Mouse (Mus musculus) ovary, postnatal 14 days (tissue): ENCODE data around the gene Hoxa9.

Source experiments
- DNase-seq: peaks from one replicate; pipeline ENCODE4 v3.0.0; 2022; ENCODE audit warnings: low spot score

The Hoxa9 gene

DNA sequence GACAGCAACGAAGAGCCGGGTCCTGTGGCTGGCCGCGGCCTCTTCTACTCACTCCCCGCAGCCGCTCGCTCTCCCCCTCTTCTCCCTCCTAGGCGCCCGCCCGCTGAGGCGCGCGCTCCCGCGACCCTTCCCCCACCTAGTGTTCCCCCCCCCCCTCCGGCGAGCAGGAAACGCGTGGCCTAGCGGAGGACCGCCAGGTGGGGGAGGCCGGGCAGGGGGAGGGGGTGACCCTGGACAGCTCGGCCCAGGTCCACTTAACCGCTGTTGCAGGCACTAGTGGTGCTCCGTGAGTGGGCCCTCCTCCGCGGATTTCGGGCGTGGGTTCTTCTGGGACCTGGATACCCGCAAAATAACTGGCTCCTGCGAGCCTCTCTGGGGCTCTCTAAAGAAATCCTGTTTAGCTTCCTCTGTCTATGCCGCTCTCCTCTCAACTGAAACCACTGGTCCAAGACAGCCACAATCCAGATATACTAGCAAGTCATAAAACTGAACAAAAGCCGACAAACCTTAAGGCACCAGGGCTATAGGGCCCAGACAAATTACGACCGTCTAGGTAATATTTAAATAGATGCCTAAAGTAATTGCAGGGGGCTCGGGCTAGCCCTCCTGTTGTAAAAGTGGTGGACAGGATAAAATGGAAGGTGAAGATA, at the start of gene Hoxa9:
Hoxa9 (minus strand) TSS at position 574 of the 650 bp plus-strand sequence.
- DNase-seq = no peak

- DNase-seq = no peak
Measured at GRCm38 (mm10) chr6:52276920-52277319, 46.0 kb upstream of the Hoxa9 start.

- DNase-seq = no peak
Measured at GRCm38 (mm10) chr6:52276382-52276781, 45.5 kb upstream of the Hoxa9 start.

- no peak for DNase-seq
Measured at GRCm38 (mm10) chr6:52275563-52276280, 44.8 kb upstream of the Hoxa9 start.

DNA sequence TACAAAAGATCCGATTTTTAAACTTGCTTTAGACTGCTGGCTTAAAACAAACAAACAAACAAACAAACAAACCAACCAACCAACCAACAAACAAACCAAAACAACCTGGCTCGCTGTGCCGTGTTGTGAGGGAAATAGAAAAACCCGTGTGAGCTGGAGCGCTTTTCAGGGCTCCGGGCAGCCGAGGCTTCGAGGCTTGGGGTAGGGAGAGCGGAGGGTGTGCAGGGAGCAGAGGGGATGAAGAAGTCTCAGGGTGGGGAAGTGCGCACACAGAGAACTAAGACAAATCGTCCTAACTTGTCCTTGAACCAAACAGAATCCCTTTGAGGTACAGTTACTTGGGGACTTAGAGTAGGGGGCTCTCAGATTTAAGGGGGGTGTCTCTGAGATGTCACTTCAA, 43.7 kb upstream of the Hoxa9 start:
- no peak for DNase-seq

GRCm38 (mm10) chr6:52273656-52274280, 42.9 kb upstream of the Hoxa9 start:
- no peak for DNase-seq

DNA sequence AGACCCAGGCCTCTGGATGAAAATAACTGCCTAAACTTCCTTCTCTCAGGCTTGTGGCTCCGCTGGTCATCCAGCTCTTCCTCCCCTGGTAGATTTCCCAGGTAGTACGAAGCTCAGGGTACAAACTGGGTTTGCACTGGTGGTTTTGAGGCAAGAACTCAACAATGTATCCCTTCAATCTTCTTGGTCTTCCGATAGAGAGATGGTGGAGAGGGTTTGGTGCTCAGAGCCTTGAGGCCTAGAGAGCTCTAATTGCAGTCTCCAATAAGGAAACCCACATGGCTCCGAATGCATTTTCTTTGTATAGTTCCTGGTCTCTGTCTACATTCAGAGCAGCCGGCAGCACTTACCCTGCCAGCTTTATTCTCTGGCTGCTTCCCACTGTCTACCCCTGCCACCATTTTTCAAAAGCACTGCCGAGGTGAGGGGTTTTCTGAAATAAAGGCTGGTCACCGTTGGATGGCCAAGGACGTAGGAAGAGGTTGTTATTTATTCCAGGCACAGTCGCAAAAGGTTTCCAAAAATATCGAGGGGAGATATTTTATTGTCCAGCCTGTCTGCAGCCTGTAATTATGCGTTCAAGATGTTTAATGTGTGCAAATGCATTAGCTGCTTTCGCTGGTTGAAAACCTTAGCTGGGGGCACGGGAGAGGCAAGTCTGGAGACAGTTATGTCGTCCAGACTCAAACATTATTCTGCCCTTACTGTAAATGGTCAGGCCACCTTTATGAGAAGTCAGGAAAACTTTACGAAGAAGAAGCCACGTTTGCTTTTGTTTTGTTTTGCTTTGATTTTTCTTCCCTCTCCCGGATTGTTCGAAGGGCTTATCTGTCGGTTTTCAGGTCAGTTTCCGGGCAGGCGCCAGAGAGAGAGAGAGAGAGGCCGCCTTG, 42.1 kb upstream of the Hoxa9 start:
- DNase-seq = no peak

DNA sequence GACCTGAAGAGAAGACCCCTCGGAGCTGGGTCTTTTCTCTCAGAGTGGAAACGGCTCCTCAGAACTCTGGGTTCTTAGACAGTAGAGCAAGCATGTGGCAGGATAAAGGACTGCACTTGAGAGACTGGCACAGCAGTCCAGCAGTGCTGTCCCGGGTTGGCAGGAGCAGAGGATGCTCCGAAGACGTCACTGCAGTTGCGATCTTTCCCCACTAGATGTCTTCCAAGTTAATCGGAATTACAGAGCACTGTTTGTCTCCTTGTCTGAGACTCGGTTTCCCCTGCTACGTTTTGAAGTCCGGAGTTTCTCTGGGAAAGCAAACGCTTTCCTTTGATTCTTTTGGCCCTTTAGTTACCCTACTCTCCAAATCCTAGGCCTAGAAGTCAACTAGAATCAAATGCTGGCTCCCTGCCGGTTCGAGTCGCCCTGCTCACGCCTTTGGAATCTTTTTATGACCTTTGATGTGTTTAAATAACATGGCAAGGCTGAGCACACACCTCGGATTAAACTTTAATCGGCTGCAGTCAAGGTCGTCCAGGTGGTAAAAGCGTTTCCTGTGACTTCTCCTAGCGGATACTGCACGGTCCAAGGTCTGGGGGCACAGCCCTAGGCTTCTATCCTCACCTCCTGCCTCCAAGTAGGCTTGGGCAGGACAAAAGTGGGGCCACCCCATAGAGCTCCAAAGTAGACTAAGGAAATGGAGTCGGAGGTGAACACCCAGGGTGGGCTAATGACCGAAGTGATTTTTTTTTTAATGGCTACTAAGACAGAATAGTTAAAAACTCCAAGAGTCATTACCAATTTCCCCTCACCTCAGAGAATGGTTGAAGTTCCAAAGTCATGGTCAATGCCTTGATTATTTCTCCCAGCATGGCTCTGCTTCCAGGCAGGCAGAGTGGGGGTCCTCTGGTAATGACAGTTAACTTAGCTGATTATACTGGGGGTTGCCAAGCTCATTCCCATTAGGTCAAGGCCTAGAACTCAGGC, 39.9 kb upstream of the Hoxa9 start:
- DNase-seq = no peak

- no peak for DNase-seq
Measured at GRCm38 (mm10) chr6:52268756-52269155, 37.9 kb upstream of the Hoxa9 start.

- no peak for DNase-seq
Measured at GRCm38 (mm10) chr6:52268341-52268740, 37.5 kb upstream of the Hoxa9 start.

- DNase-seq = no peak
Measured at GRCm38 (mm10) chr6:52267691-52268090, 36.8 kb upstream of the Hoxa9 start.

DNA sequence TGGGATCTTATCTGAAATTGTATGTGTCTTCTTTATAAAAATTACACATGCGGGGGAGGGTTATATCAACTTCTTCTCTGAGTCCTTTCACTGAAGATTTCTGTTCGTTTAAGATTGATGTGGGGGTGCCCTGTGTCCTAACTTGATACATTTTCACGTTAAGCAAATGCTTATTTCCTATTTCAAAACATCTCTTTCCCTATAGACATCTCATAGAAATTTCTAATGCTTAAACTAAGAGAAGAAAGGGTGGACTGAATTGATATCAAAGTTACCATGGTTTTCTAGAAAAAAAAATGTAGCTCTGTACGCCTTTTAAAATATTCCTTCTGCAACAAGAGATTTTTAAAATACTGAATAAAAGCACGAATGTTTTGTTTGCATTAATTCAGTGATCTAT, 36.3 kb upstream of the Hoxa9 start:
- DNase-seq = no peak

GRCm38 (mm10) chr6:52266666-52266985, 35.7 kb upstream of the Hoxa9 start:
- no peak for DNase-seq

DNA sequence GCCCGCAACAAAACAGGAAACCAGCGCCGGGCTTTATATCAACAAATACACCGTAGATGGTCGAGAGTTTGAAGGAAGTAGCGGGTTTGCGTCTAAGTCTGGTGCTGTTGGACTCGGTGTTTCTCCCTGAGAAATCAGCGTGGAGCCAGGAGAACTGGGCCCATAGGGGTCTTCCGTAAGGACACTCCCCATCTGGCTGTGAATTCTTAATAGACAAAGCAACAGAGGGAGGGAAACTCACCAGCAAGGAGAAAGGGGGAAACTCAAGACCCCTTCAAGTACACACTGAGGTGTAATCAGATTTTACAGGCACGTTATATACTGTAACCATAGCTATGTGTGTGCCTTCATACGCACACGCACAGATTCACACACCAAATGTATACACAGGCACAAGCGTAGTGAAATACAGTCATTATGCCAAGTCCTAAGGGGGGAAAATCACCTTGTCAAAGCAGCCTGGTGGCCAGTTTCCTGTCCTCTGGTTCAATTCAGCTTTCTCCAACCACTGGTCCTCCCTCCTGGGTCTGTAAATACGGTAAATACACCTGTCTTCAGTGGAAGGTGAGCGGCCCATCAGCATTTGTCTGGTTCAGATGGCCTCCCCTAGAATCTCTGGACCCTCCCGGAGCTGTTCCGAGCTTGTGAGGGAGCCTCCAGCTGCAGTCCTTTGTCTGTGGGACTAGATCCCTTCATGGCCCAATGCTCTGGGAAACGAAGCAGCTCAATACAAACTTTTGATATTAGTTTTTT, 35.2 kb upstream of the Hoxa9 start:
- no peak for DNase-seq

- no peak for DNase-seq
Measured at GRCm38 (mm10) chr6:52265306-52265912, 34.5 kb upstream of the Hoxa9 start.

DNA sequence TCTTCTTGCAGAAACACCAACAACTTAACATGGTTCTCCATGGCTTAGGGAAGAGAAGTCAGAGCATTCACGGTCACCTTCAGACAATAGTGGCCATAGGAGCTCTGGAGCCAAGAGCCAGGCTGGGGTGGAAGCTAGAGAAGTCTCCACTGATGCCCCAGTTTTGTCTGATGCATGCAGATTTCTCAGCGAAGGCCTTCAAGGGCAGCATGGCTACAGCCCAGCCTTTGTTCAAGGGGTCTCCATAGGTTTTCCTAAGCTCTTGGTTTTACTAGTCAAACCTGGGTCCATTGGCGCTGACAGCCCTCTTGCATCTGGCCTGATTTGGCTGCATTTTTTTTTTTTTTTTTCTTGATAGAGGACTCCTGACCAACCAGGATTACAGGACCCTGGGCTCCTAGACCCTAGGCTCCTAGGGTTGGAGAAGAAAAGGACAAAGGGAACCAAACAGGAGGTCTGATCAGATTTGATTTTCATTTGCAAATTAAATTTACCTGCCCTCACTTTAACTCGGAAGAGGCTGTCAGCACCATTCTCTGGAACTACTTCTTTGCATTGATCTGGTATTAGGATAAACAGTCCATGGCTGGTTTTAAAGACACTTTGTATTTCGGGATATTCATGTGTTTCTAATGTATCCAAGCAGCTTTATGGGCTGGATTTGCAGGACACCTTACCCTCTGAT, 33.4 kb upstream of the Hoxa9 start:
- no peak for DNase-seq

- no peak for DNase-seq
Measured at GRCm38 (mm10) chr6:52263321-52263585, 32.4 kb upstream of the Hoxa9 start.

GRCm38 (mm10) chr6:52262463-52263320, 31.8 kb upstream of the Hoxa9 start:
- no peak for DNase-seq
